Mouse (Mus musculus) cerebellum, adult 8-10 months (tissue): ENCODE data around the gene Olfr549.

Experiments used
- DNase-seq: peaks from one replicate; pipeline ENCODE4 v3.0.0; 2022

Olfr549 gene

GRCm38 (mm10) chr7:102597378-102598031, 47.8 kb downstream of the Olfr549 start, which contains the start of gene Olfr552:
Olfr552 (plus strand) TSS chr7:102597770.
- DNase-seq, result no peak
